Mouse (Mus musculus): ENCODE data around the gene H2afy2. TPM values are rescaled to one million over a fixed set of nuclear protein-coding genes. Genes with fewer than 3 reads are reported as not detected.

The H2afy2 gene
- total and polyA plus RNA-seq, 3 experiments = 0.25 TPM; not detected in 2

DNA sequence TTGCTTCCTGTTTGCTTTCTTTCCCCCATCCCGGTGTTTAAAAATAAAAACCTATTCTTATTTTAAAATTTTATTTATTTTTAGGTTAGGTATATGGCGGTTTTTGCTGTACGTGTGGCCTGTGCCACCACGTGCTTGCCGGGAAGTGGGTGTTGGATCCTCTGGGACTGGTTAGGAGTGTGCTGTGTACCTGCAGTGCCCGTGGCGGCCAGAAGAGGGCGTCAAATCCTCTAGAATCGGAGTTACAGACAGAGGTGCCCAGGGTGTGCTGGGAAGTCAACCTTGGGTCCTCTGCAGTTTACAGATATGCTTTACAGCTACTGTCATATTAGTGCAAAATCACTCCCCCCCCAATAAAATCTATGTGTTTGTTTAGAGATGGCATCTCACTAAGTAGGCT, 36.1 kb upstream of the H2afy2 start:
- Histone ChIP-seq H3K36me3 (ENCODE audit: control insufficient read depth in 1 of 2, insufficient read depth in 2 of 2, low read length in 2 of 2) (no peaks in the 10 kb centered on the region), H3K4me1 (ENCODE audit: control insufficient read depth in 1 of 2, insufficient read depth in 2 of 2, low read length in 2 of 2) (no peaks in the 10 kb centered on the region), H3K9ac (ENCODE audit: control insufficient read depth, low read depth, low read length, poor library complexity, severe bottlenecking) (no peak overlapping the region), H3K27ac (ENCODE audit: control insufficient read depth, low read depth, low read length) (no peak overlapping the region), H3K9me3 (replicated peaks; ENCODE audit: insufficient read depth, low read length) (no peaks in the 10 kb centered on the region), H3K79me2 (ENCODE audit: control insufficient read depth, insufficient read depth, low read length, poor library complexity) (no peaks in the 10 kb centered on the region), H3K4me3 (ENCODE audit: control insufficient read depth in 1 of 2, insufficient read depth in 1 of 2, low read depth in 2 of 2, low read length in 2 of 2) (no peak overlapping the region), H3K27me3 (ENCODE audit: control insufficient read depth in 1 of 2, insufficient read depth in 2 of 2, low read length in 2 of 2) (no peaks in the 10 kb centered on the region; a peak in 1 of 4 replicates)
- TF ChIP-seq NELFE (IDR thresholded peaks at IDR 0.05; ENCODE audit: low read depth, low read length) (no peak), CTCF (IDR thresholded peaks at IDR 0.05 in 2 of 3, conservative IDR thresholded peaks at IDR 0.05 in 1 of 3; ENCODE audit: control insufficient read depth in 1 of 3, insufficient read depth in 1 of 3, low read depth in 2 of 3, low read length in 3 of 3, poor library complexity in 1 of 3, severe bottlenecking in 1 of 3) (peak; percentile 33 to 57 (median 34); a peak in 4 of 6 replicates)
- no peak for DNase-seq (ENCODE audit: low read depth, low spot score)

DNA sequence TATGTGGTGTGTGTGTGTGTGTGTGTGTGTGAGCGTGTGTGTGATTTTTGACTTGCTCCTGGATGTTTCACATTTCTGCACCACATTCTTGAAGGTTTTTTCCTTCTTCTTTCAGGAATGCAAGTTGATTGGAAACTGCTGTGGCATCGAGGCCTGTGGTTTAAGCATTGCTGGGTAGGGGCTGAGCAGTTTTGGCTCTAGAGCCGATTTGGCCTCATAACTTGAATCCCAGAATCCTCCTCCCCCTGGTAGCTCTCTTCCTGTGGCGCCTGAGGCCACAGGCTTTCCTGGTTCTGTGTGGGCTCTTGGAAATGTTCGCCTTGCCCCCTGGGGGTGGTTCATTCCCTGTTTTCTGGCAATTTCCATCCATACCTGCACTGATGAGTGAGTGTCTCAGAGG, 28.0 kb upstream of the H2afy2 start:
- no peaks in the 10 kb centered on the region for H3K9me3 ChIP-seq (replicated peaks; ENCODE audit: insufficient read depth, low read length)
- TF ChIP-seq RAD21 (IDR thresholded peaks at IDR 0.05; ENCODE audit: low read depth, low read length) (no peak), KAT2A (conservative IDR thresholded peaks at IDR 0.05; ENCODE audit: low read depth, low read length) (no peak), ZKSCAN1 (IDR thresholded peaks at IDR 0.05; ENCODE audit: low read depth, low read length) (no peak), NRF1 (IDR thresholded peaks at IDR 0.05; ENCODE audit: insufficient read depth, low read depth, low read length, poor library complexity, severe bottlenecking) (no peak), POLR2AphosphoS2 (IDR thresholded peaks at IDR 0.05; ENCODE audit: low read length) (no peak), JUND (IDR thresholded peaks at IDR 0.05; ENCODE audit: low read depth, low read length) (no peak), E2F4 (IDR thresholded peaks at IDR 0.05; ENCODE audit: borderline replicate concordance, low read depth, low read length) (no peak), MEF2A (IDR thresholded peaks at IDR 0.05; ENCODE audit: extremely low read depth, insufficient replicate concordance, low read depth, low read length, poor library complexity, severe bottlenecking) (no peak), NELFE (IDR thresholded peaks at IDR 0.05; ENCODE audit: low read depth, low read length) (no peak), ZC3H11A (IDR thresholded peaks at IDR 0.05; ENCODE audit: low read depth, low read length) (no peak), ZNF384 (IDR thresholded peaks at IDR 0.05; ENCODE audit: low read depth, low read length) (no peak), ELF1 (IDR thresholded peaks at IDR 0.05; ENCODE audit: low read depth, low read length) (no peak)
- no peaks in the 10 kb centered on the region for H3K79me2 ChIP-seq (ENCODE audit: control insufficient read depth, insufficient read depth, low read length, poor library complexity)
- no peaks in the 10 kb centered on the region for H3K36me3 ChIP-seq (ENCODE audit: control insufficient read depth in 1 of 2, insufficient read depth in 2 of 2, low read length in 2 of 2)
- H3K9ac ChIP-seq (ENCODE audit: control insufficient read depth, low read depth, low read length, poor library complexity, severe bottlenecking) = no peak overlapping the region
- H3K4me3 ChIP-seq (ENCODE audit: control insufficient read depth in 1 of 2, insufficient read depth in 1 of 2, low read depth in 2 of 2, low read length in 2 of 2) = no peak overlapping the region
- H3K27ac ChIP-seq (ENCODE audit: control insufficient read depth, low read depth, low read length) = no peak overlapping the region
- H3K4me1 ChIP-seq (ENCODE audit: control insufficient read depth in 1 of 2, insufficient read depth in 2 of 2, low read length in 2 of 2) = no peaks in the 10 kb centered on the region
- H3K27me3 ChIP-seq (ENCODE audit: control insufficient read depth in 1 of 2, insufficient read depth in 2 of 2, low read length in 2 of 2) = no peaks in the 10 kb centered on the region
- no peak for DNase-seq (ENCODE audit: low read depth, low spot score)

GRCm38 (mm10) chr10:61798133-61798576, 14.2 kb upstream of the H2afy2 start:
- H3K27me3 ChIP-seq (ENCODE audit: control insufficient read depth in 1 of 2, insufficient read depth in 2 of 2, low read length in 2 of 2) = no peaks in the 10 kb centered on the region
- no peaks in the 10 kb centered on the region for H3K36me3 ChIP-seq (ENCODE audit: control insufficient read depth in 1 of 2, insufficient read depth in 2 of 2, low read length in 2 of 2)
- no peak overlapping the region for H3K27ac ChIP-seq (ENCODE audit: control insufficient read depth, low read depth, low read length)
- H3K79me2 ChIP-seq (ENCODE audit: control insufficient read depth, insufficient read depth, low read length, poor library complexity) = no peaks in the 10 kb centered on the region
- no peak overlapping the region for H3K4me3 ChIP-seq (ENCODE audit: control insufficient read depth in 1 of 2, insufficient read depth in 1 of 2, low read depth in 2 of 2, low read length in 2 of 2)
- no peaks in the 10 kb centered on the region for H3K4me1 ChIP-seq (ENCODE audit: control insufficient read depth in 1 of 2, insufficient read depth in 2 of 2, low read length in 2 of 2)
- H3K9ac ChIP-seq (ENCODE audit: control insufficient read depth, low read depth, low read length, poor library complexity, severe bottlenecking) = no peak overlapping the region
- TF ChIP-seq UBTF (IDR thresholded peaks at IDR 0.05; ENCODE audit: borderline replicate concordance, insufficient read depth, low read depth, low read length) = no peak
- TF ChIP-seq MAX (IDR thresholded peaks at IDR 0.05; ENCODE audit: low read length) = no peak
- TF ChIP-seq MXI1 (IDR thresholded peaks at IDR 0.05; ENCODE audit: low read depth, low read length) = no peak
- no peak for TF ChIP-seq ELF1 (IDR thresholded peaks at IDR 0.05; ENCODE audit: low read depth, low read length)
- no peak for TF ChIP-seq ETS1 (IDR thresholded peaks at IDR 0.05; ENCODE audit: low read depth, low read length)
- TF ChIP-seq POLR2AphosphoS2 (IDR thresholded peaks at IDR 0.05; ENCODE audit: low read length) = no peak
- no peak for DNase-seq (ENCODE audit: low read depth, low spot score)
- no peaks in the 10 kb centered on the region for H3K9me3 ChIP-seq (replicated peaks; ENCODE audit: insufficient read depth, low read length)
